Mouse (Mus musculus) CH12F3 (cell line): Measurements from ENCODE around the gene Lnx1.

ENCODE experiments used
- in situ Hi-C: fragments of 300-500 bp; cut with MboI; formaldehyde crosslinking; loops from 2 replicates; pipeline ENCODE4 v1.14.3; 2020; ENCODE audit warnings: low sequenced_read_pairs

The Lnx1 gene

DNA sequence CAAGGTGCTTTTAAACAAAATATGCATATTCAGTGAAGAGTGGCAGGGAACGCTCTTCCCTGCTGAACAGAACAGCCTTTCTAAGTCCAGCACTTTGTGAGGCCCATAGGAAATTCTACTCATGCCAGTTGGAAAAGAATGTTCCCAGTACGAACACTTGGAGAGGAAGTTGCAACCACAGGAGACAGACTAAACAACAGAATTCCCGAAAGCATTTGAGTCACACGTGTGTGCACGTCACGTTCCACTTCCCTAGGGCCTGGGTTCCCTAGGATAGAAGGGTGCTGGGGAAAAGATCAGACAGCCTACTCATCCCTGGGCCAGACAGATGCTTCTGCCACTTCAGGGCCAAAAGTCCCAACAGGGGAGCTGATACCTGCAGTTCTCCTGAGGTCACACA, 48.2 kb downstream of the Lnx1 start:
- in situ Hi-C loops: no loop called here

DNA sequence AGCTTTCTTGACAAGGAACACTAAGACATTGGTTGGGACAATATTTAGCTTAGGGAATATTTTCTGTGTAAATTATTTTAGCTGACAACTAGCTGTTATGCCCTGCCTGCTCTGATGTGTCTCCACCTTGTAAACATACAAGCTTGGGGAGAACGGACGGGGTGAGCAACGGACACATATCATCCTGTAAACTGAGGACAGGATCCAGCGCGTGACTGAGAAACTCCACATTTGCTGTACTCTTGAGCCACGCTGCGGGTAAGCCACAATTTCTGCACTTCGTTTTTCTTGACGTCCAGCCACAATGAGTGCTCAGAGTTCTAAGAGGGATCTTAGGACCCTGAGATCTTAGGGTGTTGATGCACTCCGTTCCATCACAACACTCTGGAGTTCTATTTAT, 48.9 kb downstream of the Lnx1 start:
- in situ Hi-C loops: no loop called here

DNA sequence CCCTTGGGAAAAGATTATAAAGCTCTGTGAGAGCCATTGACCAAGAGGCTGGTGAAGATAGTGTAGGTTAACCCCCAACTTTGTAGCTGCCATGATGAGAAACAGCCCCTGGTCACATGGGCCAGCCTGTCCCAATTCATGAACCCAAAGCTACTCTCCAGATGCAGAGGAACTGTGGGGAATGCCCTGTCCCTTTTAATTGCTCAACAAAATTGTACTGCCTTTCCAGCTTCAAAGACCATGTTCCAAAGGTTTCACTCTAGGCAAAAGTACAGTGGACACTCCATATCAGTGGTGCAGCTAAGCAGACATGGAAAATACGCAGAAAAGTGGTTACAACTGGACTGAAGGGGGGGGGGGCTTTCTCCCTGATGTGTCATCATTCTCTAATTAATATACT, 53.6 kb downstream of the Lnx1 start:
- in situ Hi-C loops: no loop called here

DNA sequence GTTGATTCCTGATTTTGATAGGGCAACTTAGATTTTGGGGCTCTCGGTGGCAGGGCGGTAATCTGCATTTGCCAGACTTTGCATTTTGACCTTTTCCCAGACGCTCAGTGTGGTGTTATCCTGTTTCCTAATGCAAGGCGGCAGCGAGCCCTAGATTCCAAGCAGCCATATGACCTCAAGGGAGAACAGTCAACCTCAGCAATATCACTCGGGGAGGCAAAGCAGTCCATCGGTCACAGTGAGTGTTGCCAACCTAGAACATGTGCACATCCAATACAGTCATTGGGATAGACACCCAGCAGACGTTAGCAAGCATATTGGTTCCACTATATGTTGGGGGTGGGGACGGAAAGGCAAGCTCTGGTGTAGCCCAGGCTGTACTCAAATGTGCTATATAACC, 54.5 kb downstream of the Lnx1 start:
- in situ Hi-C loops: no loop called here

DNA sequence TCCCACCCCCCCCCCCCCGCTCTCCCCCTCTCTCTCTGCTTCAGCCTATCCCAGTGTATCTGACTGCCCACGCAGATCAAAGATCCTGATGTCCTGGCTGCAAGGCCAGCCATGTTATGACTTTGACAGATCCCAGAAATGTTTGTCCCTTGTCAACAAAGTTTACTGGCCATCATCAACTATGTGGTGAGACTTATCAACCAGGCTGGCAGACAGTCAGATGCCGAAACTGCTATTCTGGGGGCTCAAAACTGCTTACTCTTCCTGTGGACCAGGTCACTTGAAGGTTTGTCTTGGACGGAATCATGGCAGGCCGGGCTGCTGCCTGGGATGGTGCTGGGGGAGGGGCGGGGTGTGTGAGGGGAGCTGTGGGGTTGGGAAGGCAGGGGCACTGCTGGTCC, 55.1 kb downstream of the Lnx1 start:
- in situ Hi-C loops: no loop called here

DNA sequence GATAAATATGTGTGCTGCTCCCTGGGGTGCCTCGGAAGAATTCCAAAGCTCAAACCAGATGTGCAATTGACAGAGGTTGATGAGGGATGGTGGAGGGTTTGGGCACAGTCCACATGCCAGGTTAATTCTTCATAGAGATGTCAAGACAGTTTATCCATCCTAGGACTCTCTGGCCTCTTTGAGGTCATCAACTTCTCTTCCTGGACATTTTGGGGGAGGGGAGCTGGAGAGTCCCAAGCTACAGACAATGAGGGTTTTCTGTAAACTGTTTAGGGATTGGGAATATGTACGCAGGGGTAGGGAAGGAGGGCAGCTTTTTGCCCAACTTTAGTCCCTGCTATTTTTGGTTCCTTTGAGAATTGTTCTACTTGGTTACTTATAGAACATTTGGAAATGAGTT, 60.4 kb downstream of the Lnx1 start:
- in situ Hi-C loops: no loop called here

DNA sequence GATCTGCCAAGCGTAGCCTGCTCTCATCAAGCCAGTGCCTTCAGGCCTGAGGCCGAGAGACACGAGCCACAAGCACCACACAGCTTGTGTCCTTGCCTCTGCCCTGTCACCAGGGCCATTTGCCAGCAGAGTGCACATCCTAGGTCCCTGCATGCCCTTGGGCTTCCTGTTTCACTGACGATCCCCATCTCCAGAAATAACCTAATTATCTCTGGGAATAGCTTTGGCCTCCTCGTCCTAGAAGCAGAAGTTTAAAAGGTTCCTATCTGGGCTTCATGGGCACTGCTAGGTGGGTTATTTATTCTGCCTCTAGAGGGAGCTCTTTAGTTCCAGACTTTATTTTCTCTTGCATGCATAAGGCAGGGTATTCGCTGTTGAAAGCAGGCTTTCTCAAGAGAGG, 61.7 kb downstream of the Lnx1 start:
- in situ Hi-C loops: no loop called here

DNA sequence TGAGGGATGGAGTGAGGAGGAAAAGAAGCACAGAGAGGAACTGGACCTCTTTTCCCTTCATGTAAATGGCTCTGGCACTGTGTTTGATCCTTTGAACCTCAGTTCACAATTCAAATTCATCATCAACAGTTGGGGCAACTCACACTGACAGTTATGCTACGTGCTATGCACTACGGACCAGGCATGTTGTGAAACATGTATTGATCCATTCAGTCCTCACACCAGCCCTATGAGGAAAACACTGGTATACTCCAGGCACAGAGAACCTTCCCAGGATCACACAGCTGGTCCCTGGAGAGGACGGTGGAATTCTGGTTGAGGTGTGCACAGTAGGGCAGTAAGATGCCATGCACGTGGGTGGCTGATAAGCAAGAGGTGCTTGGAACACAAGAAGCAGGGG, 62.2 kb downstream of the Lnx1 start:
- in situ Hi-C loops: no loop called here

DNA sequence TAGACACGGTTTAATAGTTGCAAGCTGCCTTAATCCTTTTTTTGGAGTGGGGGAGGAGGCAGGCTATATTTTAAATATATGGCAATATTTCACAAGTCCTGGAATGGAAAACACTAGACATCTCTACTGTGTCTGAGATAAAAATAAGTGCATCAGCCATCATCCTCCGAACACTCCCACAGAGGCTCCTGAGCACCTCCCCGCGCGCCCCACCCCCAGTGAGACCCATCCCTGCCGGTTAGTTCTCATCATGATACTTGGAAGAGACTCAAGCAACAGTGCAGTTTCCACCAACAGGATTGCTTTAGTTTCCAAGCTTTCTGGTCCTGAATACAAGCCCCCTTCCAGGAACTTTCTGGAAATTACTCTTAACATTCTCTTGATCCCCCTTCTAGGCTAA, 63.2 kb downstream of the Lnx1 start:
- in situ Hi-C loops: no loop called here

DNA sequence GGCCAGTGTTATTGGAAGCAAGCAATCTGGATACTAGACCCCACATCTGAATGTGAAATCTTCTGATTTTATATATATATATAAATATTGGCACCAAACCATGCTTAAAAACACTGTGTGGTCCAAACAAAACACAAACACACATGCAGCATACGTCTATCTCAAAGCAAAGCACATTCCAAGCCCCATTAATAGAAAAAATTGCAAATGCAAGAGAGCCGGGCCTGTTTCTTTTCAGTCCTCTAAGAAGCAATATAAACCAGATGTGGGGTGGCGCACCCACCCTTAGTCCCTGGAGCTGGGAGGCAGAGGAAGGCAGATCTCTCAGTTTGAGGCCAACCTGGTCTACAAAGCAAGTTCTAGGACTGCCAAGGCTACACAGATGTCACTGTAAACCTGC, 68.3 kb downstream of the Lnx1 start:
- in situ Hi-C loops: no loop called here

DNA sequence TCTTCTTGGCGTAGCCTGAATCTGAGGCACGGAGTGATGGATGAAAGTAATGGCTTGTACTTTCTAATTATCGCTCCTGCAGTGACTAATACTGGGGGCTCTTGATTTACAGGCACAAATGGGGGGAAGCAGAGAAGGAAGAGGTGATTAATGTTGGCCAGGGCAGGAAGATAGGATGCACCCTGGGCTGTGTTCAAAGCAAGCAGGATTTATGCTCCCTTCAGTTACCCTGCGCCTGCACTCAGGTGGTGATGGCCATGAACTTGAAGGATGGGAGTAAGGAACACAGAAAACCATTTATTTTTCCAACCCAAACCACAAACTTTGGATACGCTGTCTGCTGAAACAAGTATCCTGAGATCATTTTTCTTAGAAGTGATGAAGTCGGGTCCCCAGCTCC, 69.3 kb downstream of the Lnx1 start:
- in situ Hi-C loops: no loop called here

DNA sequence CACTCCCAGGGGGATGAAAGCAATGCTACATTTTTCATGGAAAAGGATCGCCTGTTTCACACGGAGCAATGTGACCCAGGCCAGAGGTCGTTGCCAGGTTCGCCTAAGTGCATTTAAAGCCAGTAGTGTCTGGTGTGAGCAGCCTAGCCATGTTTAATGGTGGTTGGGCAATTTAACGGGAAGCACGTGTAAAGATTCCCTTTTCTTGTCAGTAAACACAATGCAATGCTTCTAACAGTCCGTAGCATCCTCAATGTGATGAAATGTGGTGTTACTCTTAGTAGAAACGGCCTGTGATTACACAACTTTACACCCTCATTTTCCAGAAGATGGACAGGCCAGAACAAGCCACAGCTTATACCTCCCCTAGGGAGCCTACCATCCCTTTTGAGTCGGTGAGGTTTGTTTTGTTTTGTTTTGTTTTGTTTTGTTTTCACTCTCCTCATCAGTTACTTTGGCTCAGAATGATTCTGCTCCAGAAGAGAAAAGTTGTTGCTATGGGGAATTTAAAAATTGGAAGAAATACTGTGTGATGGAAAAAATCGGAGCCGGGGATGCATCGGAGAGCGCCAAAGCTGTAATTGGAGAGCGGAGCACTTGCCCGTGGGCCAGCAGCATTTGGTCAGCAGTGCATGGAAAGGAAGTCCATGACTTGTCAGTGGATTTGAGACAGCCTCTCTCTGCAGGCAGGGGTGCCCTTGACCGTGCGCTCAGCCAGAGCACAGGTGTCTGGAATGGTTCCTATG, 70.2 kb downstream of the Lnx1 start:
- in situ Hi-C loops: no loop called here

DNA sequence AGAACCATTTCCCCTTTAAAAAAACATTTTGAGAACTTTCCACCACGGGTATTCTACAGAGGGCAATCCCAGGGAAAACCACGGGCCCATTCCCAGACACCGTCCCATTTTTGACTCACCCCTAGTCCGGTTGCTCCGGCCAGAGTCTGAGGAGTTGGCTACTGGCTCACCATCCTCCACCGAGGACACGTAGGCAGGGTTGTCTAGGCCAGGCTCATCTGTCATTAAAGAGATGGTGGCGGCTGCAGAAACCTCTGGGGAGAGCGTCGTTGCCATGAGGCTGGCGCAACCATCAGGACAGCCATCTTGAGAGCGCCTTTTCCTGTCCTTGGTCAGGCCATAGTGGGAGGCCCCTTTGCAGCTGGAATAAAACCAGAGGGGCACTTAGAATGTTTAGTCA, 74.7 kb downstream of the Lnx1 start:
- in situ Hi-C loops: no loop called here

DNA sequence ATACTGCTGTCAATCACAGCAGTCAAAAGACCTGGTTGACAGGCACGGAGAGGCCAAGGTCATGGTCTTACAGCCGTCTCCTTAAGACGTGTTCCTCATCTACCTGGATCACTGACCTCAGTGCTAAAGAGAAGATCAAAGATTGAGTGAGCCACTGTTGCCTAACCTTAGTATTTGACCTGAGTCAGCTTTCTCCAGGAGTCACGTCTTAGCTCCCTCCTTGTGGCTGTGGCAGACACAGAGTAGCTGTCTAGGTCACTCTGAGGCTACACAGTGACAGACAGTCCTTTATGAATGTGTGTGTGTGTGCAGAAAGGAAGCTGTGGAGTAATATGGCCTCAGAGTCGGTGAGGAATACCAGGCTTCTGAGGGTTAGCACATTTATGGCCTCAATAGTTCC, 78.3 kb downstream of the Lnx1 start:
- in situ Hi-C loops: no loop called here

DNA sequence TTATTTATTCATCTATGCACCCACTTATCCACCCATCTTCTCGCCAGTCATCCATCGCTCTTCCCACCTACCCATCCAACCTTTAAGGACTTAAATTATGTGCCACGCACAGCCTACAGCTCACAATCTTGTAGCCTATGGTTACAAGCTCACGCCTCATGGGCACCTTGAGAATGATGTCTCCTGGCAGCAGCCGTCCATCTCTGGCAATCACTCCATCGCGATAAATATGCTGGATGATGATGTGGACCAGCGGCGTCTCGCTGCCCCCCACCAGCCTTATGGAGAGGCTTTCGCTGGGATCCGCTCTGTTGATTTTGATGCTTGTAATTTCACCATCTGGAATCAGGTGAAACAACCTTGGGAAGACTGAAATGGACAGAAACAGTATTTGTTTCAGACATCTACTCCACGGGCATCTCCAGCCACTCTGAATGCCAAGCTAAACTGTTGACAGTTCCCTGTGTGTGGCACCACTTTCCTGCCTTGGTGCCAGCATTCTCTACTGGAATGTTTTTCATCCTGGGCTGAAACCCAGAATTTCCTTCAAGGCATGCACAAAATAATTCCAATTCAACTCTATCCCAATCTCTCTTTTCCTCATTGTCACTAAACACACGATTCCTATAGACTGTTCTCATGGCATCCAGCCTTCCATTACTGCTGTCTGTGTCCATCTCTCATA, 79.3 kb downstream of the Lnx1 start:
- in situ Hi-C loops: no loop called here

DNA sequence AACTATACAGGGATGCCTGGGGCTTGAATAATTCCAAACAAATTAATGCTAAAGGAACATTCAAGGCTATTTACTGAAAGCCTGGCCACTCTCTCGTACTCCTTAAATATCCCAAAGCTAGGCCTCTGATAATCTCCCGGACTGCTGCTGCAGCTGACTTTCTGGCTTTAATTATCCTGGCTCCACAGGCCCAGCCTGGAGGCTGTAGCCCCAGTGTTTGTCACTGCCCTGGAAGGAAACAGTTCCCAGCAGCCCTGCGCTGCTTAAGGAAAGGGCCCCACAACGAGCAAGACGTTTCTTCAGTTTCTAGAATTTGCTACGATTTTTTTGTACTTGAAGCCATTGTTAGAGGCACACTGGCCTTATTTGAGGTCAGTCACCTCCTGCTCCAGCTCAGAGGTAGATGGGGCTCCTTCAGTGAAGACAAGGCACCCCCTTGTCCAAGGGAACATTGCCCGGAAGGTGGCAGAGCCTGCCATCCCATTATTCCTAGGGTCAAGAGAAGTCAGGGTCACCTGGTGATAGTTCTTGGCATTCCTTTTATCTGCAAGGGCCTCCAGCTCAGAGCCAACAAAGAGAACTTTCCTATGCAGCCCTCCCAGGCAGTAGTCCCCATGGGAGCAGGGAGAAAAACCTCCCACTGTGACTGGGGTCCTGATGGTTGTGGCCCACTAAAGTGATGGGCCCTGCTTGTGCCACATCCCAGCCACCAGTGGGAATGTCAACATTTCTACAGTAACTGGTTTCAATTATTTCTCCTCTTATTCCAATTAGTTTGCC, 80.8 kb downstream of the Lnx1 start:
- in situ Hi-C loops: no loop called here

DNA sequence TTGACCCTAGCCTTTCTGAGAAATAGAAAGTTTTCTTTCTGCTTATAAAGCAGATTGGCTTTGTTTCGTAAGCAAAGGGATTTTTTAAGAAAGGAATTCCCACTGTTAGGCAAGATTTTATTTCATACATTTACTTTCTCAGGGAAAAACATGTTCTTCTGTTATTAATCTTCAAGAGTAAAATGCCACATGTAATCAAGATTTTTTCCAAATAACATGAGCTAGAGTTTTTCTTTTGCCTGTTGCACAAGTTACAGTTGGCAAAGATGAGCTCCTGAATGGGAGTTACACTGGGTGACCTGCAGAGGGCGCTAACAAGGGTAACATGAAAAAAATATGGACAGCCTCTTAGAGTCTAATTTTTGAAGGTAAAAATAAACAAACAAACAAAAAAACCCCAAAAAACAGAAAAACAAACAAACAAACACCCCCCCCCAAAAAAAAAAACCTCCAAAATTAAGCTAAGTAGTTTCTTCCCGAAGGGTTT, 84.1 kb downstream of the Lnx1 start:
- in situ Hi-C loops: no loop called here

DNA sequence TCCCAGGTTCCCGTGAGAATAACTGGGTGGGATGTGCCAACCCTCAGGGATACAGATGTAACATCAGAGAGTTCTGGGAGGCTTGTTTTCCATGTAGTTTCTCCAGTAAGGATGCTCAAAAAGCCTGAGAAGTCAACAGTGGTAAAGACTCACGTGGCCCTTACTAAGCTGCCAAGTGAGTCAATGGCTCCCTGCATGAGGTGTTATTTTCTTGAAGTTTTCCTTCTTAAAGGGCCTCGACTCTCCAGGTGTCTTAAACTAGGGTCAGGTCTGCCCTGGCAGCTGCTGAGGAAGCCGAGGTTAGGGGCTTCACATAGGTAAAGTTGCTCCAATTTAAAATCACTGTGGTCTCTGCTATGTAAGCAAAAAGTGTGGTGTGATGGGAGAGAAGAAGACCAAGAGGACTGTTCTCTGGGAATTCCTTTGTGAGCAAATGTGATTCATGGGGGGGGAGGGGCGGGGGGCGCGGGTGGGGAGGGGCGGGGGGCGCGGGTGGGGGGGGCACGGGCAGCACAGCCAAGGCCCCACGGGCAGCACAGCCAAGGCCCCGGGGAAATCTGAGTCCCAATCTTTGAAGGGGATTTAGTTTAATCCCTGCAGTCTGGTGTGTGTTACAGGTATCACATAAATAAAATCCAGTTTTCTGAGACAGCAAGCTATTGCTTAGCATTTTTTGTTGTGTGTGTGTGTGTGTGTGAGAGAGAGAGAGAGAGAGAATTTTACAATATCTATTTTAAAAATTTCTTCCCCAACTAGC, 84.7 kb downstream of the Lnx1 start:
- in situ Hi-C loops: no loop called here

DNA sequence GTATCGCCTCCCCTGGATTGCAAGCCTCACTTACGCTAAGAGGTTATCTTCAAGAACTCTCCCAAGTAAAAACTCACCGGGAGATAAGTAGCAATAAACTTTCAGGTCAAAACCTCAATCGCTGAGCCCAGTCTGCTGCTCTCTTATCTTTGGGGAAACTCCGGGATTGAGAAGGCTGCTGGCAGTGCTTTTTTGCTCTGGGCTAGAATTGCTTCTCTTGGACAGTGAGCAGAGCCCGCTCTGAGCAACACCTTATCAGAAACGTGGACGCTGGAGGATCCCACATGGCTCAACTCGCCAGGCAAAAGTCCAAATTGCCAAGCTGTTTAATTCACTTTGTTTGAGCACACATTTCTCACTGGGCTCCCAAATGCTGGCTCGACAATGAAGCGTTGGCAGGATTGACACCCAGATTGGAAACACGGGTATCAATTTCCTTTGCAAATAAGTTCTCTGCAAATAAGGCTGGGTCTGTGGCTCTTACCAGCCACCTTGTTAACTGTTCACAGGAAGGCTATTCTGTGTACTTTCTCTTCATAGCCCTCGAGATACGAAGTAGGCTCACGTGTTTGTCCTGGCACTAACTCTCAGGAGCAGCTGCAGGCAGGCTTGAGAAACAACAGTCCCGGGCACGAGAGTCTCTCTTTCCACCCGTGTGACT, 89.1 kb downstream of the Lnx1 start:
- in situ Hi-C loops: no loop called here

DNA sequence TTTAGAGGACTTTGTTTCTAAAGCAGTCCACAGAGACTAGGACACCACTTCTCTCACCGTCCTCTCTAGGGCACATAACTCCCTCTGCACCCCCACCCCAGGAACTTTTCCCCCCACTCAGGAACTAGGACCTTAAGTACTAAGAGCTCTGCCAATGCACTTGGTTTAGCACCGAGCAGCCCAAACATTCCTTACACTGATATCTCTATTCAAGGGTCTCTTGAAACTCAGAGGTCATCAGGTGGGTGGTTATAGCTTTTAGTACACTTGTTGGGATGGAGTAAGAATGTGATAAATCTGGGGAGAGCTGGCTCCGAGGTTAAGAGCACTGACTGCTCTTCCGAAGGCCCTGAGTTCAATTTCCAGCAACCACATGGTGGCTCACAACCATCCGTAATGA, 90.0 kb downstream of the Lnx1 start:
- in situ Hi-C loops: no loop called here

DNA sequence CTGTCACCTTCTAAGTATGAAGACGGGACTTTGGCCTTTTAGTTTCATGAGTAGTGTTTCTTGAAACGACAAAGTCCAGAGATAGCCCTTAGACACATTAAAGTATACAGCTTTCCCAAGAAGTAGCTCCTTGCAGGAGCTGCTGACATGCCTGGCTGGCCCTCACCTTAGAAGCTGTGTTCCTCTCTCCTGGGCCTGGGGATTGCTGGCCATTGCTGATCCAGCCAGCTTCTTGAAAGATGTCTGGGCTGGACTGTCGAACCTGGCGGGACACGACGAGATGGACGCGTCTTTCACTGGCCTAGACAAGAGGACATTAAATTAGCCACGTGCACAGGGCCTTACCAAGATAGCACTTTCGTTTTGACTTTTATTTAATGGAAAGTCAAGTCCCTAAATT, 92.2 kb downstream of the Lnx1 start:
- in situ Hi-C loops: no loop called here
